Mouse (Mus musculus): Measurements from ENCODE around the gene Plcb1.
"Not testable (repeated sequence)": the region's sequence is repeated elsewhere in the genome, so short reads cannot be mapped to it uniquely, and the experiment has no call there.

Gene Plcb1

DNA sequence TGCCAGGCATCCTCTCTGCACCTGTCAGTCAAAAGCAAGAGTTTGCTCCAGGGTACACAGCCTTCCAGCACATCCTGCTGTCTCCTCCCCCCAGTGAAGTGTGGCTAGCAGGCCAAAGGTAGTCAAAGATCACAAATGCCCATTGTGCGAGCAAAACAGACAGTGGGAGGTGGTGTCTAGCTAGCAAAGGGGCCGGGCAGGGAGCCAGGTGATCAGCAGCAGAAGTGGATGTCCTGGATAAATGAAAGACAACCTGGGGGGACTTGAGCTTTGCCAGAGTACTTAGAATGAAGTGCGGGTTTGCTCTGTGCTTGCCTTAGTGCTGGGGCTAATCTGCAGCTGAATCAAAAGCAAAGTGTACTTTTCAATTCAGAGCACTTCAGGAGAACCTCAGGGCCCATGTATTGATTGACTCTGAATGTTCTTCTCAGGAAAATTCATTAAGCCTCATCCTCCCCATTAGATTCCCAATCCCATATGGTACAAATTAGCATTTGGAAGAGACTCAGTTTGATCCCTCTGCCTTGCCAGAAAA, 191.0 kb downstream of the Plcb1 start:
- peak; percentile 36 for DNase-seq

DNA sequence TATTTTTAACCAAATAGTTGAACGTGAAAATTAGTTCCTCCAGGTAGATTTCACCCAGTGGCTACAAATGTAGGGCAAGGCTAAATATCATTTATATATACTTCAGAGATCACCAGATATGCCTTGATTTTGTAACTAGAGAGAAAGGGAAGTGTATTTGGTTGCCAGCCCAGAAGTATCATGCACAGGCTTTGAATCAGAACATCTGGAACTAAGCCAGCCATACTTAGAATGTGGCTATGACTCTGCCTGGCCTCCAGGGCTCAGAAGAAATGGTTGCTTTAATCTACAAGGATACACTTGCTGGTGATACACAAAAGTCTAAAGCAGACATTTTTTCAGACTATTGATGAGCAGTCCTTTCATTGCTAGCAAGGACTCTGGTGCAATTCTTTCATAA, 191.8 kb downstream of the Plcb1 start:
- no peak for DNase-seq

DNA sequence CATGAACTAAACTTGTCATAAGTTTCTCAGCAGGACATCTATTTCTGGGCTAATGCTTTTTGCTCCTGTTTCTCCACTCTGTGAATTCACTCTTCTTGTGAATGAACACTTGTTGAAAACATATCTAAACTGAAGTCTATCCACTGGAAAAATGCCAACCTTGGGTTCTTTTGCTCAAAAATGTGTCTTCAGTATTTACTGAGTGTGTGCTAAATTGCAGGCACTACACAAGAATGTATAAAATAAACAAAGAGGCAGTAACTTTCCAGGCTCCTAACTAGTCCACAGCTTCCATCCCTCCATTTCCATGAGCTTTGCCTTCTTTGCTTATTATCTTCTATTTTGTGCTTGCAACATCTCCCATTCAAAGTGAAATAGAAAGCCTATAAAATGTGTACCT, 195.5 kb downstream of the Plcb1 start:
- no peak for DNase-seq

DNA sequence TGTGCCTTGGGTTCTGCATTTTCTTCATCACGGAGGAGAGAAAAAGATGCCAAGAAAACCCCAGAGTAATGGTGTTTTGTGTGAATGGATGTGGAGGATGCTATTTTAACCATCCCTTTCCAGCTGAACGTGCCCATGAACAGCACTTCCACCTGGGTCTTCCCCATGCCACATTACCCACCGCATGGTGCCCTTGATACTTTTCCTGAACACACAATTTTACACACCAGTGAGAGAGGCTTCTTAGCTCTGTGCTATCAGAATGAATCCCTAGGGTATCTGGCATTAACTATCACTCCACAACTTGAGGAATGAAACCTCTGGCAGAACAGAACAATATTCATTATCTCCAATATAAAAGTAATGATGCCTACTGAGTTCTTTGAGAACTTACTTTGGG, 199.0 kb downstream of the Plcb1 start:
- no peak for DNase-seq

DNA sequence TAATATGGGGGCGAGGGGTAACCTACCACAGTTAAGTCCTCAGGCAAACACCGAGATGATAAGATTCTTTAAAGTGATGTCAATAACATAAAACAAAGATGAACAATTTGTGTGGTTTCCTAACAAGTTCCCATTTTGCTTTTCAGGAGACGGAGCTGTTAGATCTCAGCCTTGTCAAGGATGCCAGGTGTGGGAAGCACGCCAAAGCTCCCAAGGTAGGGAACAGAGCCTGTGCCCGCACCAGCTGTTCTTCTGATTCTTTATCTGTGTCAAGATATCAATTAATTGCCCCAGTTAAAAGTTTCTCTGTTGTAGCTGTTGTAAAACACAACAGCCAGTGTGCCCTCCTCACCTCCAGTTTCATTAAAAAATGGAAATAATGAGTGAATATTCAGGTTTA, 202.1 kb downstream of the Plcb1 start:
- peak; percentile 59 for DNase-seq

DNA sequence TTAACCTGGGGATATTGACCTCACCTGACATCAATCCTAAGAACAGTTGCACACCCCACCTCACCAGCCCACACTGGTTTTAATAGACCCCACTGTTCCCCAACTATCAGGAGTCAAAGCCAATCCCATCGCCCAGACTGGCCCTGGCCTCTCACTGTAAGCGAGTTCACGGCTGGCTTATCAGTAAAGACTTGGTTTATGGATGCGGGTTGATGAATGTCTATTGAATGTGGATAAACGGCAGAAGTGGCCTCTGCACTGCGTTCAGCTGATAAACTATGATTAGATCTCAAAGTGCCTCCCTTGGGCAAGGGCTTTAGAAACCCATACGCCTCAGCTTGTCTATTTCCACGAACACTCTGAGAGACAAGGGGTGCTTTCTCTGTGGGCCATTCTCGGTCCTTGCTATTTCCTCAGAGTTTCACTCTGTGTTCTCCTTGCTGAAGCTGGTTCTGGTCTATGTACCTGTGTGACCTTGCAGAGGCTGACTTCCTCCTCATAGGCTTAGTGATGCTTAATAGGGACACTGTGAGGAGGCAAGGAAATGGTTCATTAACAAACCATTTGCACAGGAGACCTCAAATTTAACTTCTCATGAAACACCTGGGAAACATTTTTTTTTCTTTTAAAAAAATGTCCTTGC, 203.9 kb downstream of the Plcb1 start:
- no peak for DNase-seq

DNA sequence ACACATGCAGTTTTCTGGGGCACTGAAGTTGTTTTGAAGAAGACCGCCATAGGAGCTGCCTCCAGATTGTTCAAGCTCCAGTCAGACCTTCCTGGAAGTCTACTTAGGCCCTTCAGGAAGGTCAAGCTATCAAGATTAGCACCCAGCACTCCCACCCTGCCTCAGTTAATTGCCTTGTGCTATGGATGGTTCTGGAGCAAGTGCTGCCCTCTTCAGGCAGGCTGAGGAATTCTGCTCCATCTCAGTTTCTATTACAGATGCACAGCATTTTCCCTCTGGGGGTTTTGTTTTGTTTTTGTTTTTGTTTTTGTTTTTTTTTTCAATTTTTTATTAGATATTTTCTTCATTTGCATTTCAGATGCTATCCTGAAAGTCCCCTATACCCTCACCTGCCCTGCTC, 221.3 kb downstream of the Plcb1 start:
- no peak for DNase-seq

DNA sequence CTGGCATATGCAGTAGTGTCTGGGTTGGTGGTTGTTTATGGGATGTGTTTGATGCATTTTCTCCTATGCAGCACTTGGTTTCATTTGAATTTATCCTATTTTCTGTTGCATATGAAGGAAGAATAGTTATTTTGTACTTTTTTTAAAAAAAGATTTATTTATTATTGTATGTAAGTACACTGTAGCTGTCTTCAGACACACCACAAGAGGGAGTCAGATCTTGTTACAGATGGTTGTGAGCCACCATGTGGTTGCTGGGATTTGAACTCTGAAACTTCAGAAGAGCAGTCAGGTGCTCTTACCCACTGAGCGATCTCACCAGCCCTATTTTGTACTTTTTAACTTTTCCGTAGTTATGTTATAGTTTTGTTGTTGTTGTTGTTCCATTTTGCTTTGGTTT, 222.0 kb downstream of the Plcb1 start:
- DNase-seq, result not testable (repeated sequence)

DNA sequence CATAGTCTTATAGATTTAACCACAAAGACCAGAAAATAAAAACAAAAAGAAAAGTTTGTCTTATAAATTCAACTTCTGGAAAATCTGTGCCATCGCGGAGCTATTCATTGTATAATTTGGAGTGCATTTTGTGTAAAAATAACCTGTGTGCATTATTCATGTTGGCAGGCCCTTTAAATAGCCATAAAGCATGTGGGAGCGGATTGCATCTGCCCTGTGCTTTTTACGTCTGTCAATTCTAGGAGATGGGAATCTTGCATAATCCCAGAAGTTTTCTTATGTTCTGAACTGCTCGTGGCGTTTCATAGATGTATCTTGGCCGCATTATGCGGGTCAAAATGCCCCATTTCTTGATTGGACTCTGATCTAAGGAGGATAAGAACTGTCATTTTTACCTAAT, 224.5 kb downstream of the Plcb1 start:
- DNase-seq, result no peak

DNA sequence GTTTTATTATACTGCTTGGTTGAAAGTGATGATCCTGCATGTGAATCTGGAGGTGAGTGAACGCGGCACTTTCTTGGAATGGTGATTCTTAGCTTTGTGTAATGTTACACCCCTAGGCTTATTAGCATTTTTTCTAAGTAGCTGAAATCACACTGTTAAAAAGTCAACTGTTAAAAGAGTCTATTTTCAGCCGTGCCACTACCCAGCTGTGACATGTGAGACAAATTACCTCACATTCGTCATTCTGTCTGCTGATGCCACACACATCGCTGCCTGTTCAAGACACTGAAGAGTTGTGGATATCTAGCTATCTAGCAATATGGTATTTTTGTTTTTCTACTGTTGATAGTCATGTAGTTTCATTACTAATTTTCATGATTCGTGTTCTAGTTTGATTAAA, 229.6 kb downstream of the Plcb1 start:
- DNase-seq, result no peak

DNA sequence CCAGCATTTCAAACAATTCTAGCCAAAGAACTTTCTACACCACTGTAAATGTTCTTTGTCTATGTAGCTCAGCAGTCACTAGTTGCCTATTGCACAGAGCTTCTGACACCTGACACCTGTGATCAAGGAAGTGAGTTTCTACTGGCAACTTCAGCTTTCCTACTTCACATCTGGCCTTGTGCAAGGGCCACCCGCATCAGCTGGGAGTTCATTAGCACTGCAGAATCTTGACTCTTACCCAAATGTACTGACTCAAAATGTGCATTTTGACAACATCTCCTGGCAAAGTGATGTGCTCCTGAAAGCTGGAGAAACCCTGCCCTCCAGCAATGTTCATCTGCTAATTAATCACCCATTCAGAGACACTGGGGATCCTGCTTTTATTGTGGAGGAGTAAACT, 232.4 kb downstream of the Plcb1 start:
- DNase-seq, result no peak

DNA sequence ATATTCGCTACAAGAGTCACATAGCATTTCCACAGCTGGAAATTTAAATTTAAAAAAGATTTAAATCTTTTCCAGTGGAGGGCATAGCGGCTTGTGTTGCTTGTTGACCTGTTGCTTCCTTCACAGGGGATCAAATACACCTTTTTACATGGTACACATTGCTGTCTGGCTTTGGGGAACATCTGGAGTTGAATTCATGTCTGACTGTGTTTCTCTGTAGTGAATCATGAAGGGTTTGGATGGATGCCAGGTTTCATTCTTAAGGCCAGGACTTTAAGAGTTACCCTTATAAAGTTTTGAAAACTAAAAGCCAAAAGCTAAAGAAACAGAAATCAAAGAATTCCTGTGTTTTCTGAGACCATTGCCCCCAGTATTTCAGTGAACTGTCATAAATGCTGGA, 232.8 kb downstream of the Plcb1 start:
- DNase-seq, result no peak

DNA sequence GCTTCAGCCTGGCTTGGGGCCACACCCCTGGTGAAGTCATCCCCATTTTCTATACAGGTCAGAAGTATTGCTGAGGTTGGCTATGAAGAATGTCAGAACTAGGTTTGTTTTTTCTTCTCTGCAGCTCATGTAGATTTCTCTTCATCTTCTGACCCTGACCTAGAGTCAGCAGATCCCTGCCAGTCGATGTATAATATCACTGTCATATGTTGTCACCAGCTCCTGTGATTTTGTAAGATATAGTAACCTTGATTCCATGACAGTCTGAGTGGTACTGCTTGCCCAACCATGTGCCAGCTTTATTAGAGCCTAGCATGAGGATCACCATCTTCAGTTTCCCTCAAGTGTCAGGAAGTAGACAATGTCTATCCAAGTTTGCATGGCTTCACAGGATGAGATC, 233.7 kb downstream of the Plcb1 start:
- no peak for DNase-seq

DNA sequence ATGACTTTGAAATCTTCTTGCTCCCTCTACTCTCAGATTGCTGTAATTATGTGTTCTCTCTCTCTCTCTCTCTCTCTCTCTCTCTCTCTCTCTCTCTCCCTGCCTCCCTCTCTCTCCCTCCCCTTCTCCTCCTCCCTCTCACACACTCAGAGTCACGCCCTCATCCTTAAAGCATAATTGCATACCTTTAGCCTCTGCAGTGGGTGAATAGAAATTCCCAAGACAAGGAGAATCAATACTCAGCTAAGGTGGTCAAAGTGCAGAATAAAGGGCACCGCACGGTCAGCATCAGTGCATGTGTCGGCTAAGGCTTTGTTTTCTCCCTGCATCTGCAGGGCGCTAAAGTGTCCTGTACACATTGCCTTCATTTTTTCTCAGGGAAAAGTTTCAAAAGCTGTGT, 243.4 kb downstream of the Plcb1 start:
- no peak for DNase-seq

DNA sequence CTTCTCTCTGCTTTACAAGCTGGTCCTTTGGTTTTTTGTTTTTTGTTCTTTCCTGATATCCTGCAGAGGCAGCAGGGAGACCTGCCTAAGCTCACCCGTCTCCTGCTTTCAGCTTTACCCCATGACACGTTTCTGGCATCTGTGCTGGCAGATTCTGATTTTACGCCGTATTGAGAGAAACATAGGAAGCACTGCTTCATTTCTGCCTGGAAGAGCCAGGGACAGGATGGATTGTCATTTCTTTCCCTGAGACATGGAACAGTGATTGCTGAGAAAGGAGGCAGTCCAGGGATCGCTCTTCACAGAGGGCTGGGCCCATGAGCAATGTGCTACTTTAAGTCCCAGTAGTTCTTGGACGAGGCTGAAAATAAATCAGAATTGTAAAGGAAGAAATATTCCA, 243.8 kb downstream of the Plcb1 start:
- DNase-seq, result no peak

DNA sequence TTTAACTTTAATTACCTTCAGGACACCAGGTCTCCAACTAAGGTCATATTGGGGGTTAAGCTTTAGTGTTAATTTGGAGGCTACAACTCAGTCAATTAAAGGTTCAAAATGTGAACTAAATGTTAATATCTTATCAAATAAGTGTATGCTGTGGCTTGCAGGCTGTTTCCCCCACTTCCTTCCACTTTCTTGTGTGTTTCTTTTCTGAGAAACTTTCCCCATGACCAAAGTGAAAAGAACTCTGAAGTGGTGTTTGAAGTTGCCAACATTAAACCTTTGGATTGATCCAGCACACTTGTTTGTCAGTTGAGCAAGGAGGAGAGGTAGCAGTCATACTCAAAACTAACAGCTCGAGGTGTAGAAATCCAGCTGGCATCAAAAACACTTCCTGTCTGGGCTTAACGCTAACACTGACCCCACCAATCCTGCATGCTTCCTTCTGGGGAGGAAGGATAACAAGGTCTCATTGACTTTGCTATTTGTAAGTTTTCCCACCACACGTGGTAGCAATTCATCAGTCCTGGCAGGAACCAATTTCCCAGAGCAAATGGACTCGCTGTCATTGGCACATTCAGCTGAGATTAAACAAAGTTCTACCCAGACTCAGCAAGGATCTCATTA, 249.9 kb downstream of the Plcb1 start:
- no peak for DNase-seq

DNA sequence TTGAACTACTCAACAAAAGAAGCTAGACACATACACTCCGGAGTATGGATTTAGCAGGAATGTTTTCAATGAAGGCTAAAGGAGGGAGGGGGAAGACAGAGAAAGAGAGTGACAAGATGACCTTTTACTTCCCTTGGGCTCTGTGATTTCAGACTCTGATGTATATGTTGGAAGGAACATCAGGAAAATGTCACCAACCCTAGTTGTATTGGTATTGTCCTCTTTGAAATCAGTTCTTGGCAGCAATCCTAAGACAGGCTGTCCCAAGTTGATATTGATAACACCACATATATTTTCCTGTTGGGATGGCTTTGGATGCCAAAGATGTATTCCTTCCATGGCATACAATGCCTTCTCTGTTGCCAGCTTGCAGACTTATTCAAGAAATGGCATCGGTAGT, 262.9 kb downstream of the Plcb1 start:
- no peak for DNase-seq

DNA sequence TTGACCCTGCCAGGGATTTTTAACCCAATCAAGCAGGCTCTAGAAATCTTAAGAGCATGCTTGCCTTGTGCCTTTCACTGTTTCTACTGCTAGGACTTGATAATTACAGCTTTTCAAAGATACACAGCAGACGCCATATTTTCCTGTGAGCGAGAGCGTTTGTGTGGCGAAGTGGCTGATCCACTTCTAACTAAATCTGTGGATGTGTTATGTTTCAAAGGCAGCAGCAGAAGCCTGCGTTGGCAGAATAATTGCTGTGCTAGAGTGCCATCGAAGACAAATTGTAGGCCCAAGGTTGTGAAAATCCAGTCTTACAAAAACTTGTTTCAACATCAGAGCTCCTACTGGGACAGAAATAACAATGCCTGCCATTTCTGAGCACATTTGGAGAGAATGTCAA, 263.4 kb downstream of the Plcb1 start:
- no peak for DNase-seq

DNA sequence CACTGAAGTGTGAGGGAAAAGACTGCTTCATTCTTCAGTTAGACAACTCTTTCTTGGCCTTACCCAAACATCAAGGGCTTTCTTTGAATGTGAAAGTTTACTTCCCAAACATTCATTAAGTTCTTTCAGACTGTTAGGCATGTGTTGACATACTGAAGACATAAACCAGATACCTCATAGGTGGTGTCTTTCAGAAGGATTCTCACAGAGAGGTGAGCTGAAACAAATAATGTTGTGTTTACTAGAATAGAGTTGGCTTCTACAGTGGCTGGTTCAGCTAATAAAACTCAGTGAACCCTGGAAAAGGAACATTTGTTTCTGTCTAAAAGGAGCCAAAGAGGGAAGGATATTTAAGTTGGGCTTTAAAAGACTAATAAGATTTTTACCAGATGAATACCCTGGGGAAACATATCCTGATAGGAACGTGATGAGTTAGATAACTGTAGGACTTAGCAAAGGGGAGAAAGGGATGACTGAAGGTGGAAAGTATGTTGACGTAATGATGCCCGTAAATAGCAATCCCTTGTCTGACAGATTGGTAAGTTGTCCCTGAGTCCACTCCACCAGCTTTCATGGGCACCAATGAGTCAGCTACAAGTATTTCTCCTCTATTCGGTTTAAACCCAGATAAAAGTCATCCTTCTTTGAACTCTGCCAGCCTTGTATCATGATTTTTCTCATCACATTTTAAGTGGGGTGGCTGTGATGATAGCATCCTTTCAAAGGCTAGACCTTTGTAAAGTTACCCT, 265.8 kb downstream of the Plcb1 start:
- no peak for DNase-seq

DNA sequence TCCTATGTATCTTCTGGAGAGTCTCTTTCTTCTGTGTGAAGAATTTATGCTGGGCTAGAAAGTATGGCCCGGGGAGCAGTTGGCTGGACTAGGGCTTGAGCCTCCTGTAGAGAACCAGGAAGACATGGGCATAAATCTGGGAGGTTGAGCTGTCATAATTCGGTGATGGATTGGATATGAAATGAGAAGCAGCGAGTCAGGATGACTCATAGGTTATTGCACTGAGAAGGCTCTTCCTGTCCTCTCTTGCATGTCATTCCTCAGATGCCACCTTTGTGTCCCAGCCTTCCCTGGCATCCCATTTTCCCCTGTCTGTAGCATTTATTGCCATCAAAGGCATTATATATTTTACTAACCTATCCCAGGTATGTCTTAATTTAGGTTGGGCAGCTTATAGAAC, 267.5 kb downstream of the Plcb1 start:
- no peak for DNase-seq

DNA sequence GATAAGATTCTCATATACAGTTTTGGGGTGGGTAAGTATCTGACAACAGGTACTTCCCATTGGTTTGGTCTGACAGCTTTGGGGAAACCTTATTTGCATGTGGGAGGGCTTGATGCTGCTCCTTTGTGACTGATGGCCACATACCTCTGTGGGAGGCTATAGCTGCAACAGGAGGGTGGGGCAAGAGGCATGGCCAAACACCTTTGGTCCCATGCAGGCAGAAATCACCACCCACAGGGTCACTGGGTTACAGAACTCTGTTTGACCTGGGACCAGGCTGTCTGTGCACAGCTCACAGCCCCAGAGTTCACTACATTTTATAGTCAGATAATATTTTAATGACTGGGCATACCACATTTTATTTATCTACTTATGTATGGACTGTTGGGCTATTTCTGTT, 281.6 kb downstream of the Plcb1 start:
- DNase-seq, result no peak

DNA sequence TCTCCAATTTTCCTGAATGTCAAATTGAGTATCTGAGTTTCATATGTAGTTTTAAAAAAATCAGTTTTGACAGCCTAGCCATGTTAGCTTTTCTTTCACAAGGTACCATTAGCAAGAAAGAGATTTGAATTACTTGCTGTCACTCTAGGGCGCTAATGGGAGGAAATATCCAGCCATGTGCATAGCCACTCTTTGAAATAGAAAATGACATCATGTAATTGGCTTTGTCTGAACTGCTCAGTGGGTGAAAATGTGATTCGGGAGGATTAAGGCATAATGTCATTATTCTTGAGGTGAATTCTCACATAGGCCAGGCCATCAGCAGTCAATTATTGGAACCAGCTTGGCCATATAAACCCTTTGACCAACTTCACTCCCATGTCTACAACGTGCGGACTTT, 285.5 kb downstream of the Plcb1 start:
- no peak for DNase-seq

DNA sequence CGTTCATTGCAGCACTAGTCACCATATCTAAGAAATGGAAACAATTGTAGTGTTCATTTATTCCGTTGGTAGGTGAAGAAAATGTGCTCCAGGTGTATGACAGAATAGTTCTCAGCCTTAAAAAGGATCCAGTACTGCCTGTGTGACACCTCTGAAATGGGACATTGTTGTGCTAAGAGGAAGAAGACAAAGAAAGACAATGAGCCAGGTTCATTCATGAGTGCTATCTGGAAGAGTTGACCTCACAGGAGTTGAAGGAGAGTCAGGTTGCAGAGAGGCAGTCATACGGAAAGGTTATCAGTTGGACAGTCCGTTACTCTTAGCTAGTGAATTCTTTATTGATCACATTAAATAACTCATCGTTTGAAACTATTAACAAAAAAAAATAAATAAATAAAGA, 286.6 kb downstream of the Plcb1 start:
- DNase-seq, result no peak

DNA sequence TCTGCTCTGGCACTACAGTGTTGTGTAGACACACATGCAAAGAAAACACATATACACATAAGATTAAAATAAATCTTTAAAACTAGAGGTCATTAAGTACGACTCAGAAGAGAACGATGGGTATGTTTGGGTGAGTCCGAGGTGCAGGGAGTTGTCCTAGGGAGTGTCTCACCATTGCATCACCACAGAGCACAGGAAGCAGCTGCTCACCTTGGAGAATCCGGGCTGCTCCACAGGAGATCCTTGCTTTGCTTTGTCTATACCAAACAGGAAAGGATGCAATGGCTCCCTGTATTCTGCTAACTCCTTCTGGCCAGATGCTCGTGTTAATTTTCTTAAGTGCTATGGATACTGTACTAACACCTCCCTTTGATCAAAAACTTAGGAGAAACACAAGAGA, 287.1 kb downstream of the Plcb1 start:
- no peak for DNase-seq
